Mouse (Mus musculus): ENCODE data around the gene 1700001L19Rik.
"Not testable (repeated sequence)": the region's sequence is repeated elsewhere in the genome, so short reads cannot be mapped to it uniquely, and the experiment has no call there.

The 1700001L19Rik gene

DNA sequence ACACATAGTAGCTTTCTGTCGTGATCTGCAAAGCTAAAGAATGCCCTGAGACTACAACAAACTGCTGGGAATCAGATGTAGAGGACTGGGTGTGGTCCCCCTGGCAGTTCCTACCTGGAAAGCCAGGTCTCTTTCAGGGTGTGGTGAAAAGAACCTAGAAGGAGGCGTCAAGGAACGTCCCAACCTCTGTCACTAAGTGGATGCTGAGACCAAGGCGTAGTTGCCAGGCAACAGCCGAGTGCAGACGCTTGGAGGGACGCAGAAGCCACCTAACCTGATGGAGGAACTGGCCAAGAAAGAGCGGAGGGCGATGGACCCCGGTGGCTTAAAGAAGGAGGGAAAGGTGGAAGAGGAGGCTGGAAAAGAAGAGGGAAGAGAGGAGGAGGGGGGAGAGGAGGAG, at the start of gene 1700001L19Rik:
TSS of gene 1700001L19Rik (plus strand) at position 223 of the 400 bp plus-strand sequence.
- no peak for DNase-seq

DNA sequence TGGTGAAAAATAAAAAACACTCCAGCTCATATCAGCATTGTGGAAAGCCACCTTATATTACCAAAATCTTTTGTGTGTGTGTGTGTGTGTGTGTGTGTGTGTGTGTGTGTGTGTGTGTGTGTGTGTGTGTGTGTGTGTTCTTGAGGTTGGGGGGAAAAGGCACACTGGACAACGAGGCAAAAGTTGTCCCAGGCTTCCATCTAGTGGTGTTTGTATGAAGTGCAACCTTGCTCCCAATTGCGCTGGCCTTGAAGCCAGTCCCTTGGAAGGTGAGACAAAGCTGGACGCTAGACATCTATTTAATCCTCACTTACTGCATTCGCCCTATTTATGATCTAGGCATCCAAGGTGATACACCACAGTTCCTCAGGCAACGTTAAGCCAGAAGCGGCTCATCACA, 43.8 kb upstream of the 1700001L19Rik start:
- DNase-seq: not testable (repeated sequence)

- no peak for DNase-seq
Observed at GRCm38 (mm10) chr13:68568110-68568509, 29.1 kb upstream of the 1700001L19Rik start.

- no peak for DNase-seq
Observed at GRCm38 (mm10) chr13:68568548-68568947, 28.7 kb upstream of the 1700001L19Rik start.

DNA sequence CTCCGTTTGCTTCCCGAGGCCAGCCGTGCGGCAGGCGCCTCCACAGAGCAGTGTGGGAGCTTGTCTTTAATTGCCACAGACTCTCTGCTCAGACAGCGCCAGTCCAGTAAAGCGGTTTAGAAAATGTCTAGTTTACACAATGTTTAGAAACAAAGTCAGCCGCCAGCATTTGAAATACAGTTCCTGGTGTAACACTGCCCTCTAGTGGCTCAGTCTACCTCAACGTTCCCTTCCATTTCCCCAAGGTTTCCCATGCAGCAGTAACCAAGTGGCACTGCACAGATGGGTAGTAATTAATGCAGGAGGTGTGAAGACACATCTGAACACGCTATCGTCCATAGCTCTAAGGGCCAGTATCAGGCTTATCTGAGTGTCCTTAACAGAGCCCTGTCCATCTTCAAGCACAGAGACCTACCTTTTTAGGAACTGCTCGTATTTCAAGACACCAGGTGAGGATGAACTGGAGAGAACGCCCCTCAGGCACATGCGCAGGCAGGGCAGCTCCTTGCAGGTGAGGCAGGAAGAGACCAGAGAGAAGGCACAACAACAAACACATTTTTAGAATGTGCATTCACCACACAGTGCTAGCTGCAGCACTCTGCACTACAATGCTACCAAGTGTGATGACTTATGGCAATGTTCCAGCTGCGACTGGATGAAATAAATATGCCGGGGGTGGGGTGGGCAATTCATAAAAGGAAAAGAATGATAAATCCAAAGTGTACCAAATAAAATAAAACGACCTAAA, 27.5 kb upstream of the 1700001L19Rik start:
- DNase-seq: no peak

DNA sequence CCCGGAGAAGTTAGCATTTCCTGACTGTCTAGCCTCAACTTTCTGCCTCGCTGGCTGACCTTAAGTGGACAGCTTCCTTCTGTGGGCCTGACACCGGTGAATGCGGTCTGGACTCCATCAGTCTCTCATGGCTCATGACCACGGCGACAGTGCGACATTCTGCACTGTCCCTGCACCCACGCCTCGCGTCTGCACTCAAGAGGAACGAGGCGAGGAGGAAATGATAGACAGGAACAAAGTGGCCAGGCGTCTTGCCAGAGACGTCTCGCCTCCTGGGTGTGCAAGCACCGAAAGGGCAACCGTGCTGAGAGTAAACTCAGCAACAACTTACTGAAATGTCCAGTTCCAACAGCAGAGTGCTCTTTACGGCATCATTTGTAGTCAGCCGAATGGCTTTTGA, 25.0 kb upstream of the 1700001L19Rik start:
- no peak for DNase-seq

GRCm38 (mm10) chr13:68572966-68573913, 24.0 kb upstream of the 1700001L19Rik start:
- no peak for DNase-seq

DNA sequence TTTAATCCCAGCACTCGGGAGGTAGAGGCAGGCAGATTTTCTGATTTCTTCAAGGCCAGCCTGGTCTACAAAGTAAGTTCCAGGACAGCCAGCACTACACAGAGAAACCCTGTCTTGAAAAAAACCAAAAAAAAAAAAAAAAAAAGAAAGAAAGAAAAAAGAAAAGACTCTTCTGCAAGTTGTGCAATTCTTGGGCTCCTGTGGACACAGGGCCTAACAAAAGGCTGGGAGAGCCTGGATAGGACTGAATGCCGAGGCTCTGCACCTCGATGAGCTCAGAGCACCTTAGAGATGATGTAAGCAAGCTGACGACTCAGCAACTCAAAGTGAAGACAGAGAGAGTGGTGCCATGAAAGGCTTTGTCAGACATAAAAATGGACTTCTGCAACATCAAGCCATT, 22.8 kb upstream of the 1700001L19Rik start:
- no peak for DNase-seq

DNA sequence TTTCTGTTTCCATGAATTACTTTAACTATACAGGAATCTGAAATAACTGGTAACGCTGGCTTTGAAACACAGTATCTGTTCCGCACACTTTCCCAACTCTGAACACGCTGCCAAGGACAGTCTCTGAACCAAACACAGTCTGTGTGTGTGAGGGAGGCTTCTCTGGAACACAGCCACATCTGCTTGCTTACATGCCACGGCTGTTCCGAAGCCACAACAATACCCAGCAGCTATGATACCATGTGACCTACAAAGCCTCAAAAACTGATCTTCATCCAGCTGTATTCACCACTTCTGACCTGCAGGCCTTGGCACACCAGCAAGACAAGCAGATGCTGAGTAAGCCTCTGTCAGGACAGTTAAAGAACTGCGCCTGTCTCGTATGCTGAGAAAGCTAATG, 19.3 kb upstream of the 1700001L19Rik start:
- DNase-seq: no peak

DNA sequence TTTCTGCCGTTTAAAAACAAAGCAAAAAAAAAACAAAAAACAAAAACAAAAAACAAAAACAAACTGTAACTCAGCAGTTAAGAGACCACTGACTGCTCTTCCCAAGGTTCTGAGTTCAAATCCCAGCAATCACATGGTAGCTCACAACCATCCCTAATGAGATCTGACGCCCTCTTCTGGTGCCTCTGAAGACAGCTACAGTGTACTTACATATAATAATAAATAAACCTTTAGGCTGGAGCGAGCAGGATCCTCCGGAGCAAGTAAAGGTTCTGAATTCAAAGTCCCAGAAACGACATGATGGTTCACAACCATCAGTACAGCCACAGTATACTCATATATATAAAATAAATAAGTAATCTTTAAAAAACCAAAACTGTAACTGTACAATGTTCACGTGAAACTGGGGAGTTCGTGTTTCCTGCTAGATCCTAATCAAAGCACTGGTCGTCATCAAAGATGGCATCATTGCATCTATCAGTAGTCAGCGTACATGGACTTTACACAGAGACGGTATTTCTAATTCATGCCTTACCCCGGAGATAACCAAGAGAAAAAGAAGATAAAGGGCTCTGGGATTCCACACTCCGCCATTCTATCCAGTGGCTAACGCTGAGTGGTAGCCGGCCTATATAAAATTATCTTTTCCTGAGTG, 16.0 kb upstream of the 1700001L19Rik start:
- DNase-seq: no peak

DNA sequence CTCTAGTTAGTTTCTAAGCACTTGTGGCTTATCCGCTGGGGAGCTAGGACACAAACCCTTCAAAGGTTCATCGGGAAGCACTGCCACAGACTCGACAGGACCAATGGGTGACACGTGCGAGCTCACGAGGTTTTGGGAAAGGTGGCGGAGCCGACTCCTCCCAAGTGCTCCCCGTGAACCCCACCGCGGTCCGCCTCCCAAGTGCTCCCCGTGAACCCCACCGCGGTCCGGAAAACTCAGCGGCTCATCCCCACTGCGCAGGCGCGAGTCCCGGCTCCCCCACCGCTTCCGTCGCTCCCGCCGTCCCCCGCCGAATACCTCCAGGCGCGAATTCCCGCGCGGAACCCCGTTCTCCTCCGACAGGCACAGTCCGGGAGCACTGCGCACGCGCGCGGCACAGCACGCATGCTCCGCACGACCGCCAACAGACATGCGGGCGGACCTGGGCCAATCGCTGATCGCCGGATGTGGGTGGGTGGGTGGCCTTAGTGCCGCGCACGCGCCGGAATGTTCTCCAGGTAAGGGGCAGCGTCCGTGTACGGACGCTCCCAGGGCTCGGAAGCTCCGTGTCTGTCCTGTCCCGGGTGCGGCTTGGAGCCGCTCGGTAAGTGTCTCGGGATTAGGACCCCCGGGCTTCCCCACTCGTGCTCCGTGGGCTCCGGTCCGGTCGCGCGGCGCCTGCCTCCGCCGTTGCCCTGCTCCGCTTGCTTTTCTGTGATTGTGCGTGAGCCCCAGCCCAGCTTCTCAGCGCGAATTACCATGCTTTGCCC, 15.3 kb upstream of the 1700001L19Rik start, which contains the start of the genes Mtrr and Fastkd3:
TSS of gene Mtrr (minus strand) at position 403 of the 770 bp plus-strand sequence.
TSS of gene Fastkd3 (plus strand) at position 488 of the 770 bp plus-strand sequence.
- DNase-seq: peak; percentile 98

DNA sequence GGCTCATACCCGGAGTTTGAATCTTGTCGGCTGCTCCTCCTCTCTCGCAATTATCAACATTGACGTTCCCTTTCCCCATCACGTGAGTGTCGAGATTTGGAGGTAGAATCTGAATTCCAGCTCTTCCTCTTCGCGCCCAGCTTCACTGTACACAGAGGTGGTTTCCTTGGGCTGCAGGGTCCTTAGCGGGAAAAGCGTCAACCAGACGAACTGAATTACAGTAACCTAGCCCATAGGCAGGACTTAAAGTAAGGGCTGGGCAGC, 14.8 kb upstream of the 1700001L19Rik start:
- DNase-seq: no peak

DNA sequence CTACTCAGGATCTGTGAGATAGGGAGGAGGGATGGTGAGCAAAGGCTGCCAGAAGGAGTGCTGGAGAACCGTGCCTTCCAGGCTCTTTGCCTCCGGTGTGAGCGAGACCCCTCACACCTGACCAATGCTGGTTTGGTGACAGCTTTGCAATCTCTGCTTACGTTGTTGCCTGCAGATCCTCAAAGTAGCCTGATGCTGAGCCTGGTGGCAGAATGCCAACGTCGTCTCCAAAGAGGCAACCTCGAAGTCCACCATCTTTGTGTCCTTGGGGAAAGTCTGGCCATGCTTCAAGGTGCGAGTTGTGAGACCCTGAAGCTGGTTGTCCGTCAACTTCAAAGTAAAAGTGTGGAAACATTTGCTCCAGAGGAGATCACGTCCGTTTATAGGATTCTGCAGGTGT, 13.3 kb upstream of the 1700001L19Rik start:
- peak; percentile 32 for DNase-seq

GRCm38 (mm10) chr13:68585441-68585840, 11.8 kb upstream of the 1700001L19Rik start:
- DNase-seq: no peak

DNA sequence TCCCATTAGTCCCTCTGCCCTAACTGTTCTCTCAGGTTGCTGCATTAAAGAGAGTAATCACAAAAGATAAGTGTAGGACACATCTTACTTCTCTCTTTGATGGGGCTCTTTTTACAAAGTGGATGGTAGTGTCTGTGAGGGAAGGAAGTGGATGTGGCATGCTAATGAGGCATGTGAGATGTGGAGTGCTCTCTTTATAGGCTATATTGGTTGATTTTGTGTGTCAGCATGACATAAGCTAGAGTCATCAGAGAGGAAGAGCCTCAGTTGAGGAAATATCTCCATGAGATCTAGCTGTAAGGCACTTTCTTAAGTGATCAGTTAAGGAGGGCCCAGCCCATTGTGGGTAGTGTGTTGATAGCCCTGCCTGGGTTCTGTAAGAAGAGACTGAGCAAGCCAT, 8.9 kb upstream of the 1700001L19Rik start:
- DNase-seq: no peak

GRCm38 (mm10) chr13:68593797-68594196, 3.4 kb upstream of the 1700001L19Rik start:
- no peak for DNase-seq

DNA sequence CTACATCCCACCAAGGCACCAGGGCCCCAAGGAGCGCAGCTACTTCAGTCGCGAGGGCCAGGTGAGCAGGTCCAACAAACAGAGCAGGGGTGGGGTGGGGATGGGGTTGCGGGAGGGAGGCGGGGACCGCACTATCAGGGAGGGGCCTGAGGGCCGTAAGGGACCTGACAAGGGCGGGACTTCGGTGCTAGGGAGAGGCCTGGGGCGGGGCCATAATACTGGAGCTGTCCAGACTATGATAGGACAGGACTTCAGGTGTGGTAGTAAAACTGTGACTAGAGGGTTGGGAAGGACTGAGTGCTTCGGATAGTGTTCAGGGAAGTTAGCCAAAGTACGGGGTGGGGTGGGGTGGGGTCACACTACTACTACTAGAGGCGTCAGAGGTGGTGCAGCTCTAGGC, 446 bp downstream of the 1700001L19Rik start:
- DNase-seq: no peak

DNA sequence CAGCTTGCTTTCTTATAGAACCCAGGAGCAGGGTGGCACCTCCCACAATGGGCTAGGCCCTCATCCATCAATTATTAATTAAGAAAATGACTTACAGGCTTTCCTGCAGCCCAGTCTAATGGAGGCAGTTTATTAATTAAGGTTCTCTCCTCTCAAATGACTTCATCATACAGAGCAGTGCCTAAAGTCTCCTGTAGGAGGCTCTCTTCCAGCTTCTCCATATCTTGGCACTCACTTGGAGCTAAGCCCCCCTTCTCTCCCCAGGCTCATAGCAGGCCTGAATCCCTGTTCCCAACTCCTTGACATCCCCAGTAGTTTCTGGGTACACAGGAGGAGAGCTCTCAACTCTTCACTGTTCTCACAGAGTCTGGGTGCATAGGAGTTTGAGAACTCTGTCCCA, 1.7 kb downstream of the 1700001L19Rik start:
- DNase-seq: no peak

GRCm38 (mm10) chr13:68601184-68601583, 4.0 kb downstream of the 1700001L19Rik start:
- no peak for DNase-seq

DNA sequence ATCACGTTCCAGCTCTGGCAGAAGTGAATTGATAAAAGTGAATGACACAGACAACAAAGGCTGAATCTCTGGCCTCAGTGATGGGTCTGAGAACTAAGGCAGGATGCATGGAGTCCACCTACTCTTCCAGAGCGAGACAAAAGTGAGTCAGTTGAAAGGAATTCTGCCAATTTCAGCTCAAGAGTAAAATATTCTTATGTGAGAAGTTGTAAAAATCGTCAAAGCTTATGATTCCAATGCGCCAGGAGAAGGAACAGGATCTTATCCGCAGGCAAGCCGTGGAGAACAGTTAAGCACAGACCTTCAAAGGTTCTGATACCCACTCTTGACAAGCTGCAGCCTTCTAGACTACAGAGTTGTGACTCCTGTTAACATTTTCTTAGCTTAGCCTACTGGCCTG, 5.9 kb downstream of the 1700001L19Rik start:
- no peak for DNase-seq

DNA sequence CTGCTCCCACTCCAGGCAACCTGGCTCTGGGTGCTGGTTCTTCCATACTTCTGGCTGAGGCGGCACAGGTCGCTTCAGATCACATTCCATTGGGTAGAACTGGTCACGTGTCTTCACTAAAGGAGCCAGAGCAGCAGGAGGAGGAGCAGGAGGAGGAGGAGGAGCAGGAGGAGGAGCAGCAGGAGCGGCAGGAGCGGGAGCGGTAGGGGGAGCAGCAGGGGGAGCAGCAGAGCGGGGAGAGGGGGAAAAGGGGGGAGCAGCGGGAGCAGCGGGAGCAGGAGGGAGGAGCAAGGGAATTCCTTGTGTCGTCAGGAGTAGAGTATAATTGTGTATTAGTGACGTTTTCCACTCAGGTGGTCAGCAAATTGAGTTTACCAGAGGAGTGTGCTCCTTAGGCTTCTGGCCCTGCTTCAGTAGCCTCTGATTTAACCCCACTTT, 8.5 kb downstream of the 1700001L19Rik start:
- DNase-seq: peak; percentile 15

- no peak for DNase-seq
Observed at GRCm38 (mm10) chr13:68607652-68608405, 10.6 kb downstream of the 1700001L19Rik start.
